Mouse (Mus musculus) intestine, postnatal 0 days (tissue): Measurements from ENCODE around the gene Tasp1. TPM values are rescaled to one million over a fixed set of nuclear protein-coding genes. Genes with fewer than 3 reads are reported as not detected.
A peak's percentile ranks its signal among the peaks of the same experiment; 100 is the strongest.

Experiments used
- ATAC-seq: fragments of 200-750 bp; cut with Nextera tagmentation; 2 replicates; pipeline ENCODE4 v1.8.0; 2017; ENCODE audit warnings: mild to moderate bottlenecking, moderate TSS enrichment, moderate library complexity
- H3K27ac ChIP-seq: fragments of 300-500 bp; sonication (generic); 2 replicates; pipeline ENCODE4 v1.5.1; 2014; ENCODE audit warnings: mild to moderate bottlenecking, low read depth, low read length, moderate library complexity
- H3K27me3 ChIP-seq: fragments of 300-500 bp; sonication (generic); replicated peaks from 2 replicates; pipeline ENCODE4 v1.6.1; 2014; ENCODE audit warnings: low read length, mixed read lengths; ENCODE audit not compliant: control insufficient read depth, insufficient read depth
- H3K36me3 ChIP-seq: fragments of 300-500 bp; sonication (generic); 2 replicates; pipeline ENCODE4 v1.6.1; 2014; ENCODE audit warnings: mild to moderate bottlenecking, moderate library complexity; ENCODE audit not compliant: control insufficient read depth, insufficient read depth
- H3K4me1 ChIP-seq: fragments of 300-500 bp; sonication (generic); replicated peaks from 2 replicates; pipeline ENCODE4 v1.6.1; 2014; ENCODE audit warnings: antibody characterized with exemption, low read length, mixed read lengths; ENCODE audit not compliant: control insufficient read depth, insufficient read depth
- H3K4me2 ChIP-seq: fragments of 300-500 bp; sonication (generic); replicated peaks from 2 replicates; pipeline ENCODE4 v1.6.1; 2014; ENCODE audit warnings: low read depth, mild to moderate bottlenecking, moderate library complexity
- H3K4me3 ChIP-seq: fragments of 300-500 bp; sonication (generic); 2 replicates; pipeline ENCODE4 v1.5.1; 2014; ENCODE audit warnings: low read depth, low read length
- H3K9ac ChIP-seq: fragments of 300-500 bp; sonication (generic); 2 replicates; pipeline ENCODE4 v1.6.1; 2014; ENCODE audit warnings: mild to moderate bottlenecking, low read depth, low read length
- H3K9me3 ChIP-seq: fragments of 300-500 bp; sonication (generic); 2 replicates; pipeline ENCODE4 v1.6.1; 2016; ENCODE audit warnings: mixed run types; ENCODE audit not compliant: control insufficient read depth
- CTCF ChIP-seq: sonication (generic); IDR thresholded peaks from 2 replicates; pipeline ENCODE4 v1.5.1; 2016; ENCODE audit warnings: low read depth, mild to moderate bottlenecking, control low read depth, antibody characterized with exemption, moderate library complexity
- WGBS: fragments of 180-500 bp; shearing (Covaris S2); extraction: QIAGEN DNeasy Blood & Tissue Kit; methylation state at CpG from one replicate; pipeline ENCODE4 v1.1.7; 2014; 5-methylcytosine and 5-hydroxymethylcytosine counted together
- polyA plus RNA-seq: library from polyadenylated mRNA; unstranded; fragments of >200 nt; fragmentation: Nextera tagmentation; extraction: Ambion mirVana; gene quantifications from 2 replicates; pipeline ENCODE4 v1.2.1, GENCODE M21; 2015

Tasp1 gene
- polyA plus RNA-seq: 9.4 and 10.5 TPM in 2 replicates

GRCm38 (mm10) chr2:140066353-140067314 is at the start of gene Tasp1:
Gene Tasp1, minus strand, starts transcription at chr2:140066805.
- WGBS: under 1% methylated on average over 68 of the region's 68 CpGs
- Histone ChIP-seq H3K9me3 (no peaks in the 10 kb centered on the region), H3K4me2 (peak within 1 kb of the TSS; percentile 75), H3K27me3 (no peaks in the 10 kb centered on the region), H3K36me3 (no peaks in the 10 kb centered on the region), H3K9ac (peak within 1 kb of the TSS; percentile 56), H3K4me3 (peak within 1 kb of the TSS; percentile 68), H3K27ac (peak within 1 kb of the TSS; percentile 81), H3K4me1 (0 out of 2 replicates have a peak, but pooled peaks cover 4% of the 10 kb centered on the region)
- ATAC-seq: peak; percentile 100
- TF ChIP-seq CTCF: no peak

GRCm38 (mm10) chr2:140113851-140114250 is 47.2 kb upstream of the Tasp1 start:
- ATAC-seq: no peak
- H3K4me1 ChIP-seq: no peaks in the 10 kb centered on the region
- no peak overlapping the region for H3K4me2 ChIP-seq
- no peaks in the 10 kb centered on the region for H3K36me3 ChIP-seq
- WGBS: 82% methylated on average over 8 of the region's 8 CpGs
- H3K27ac ChIP-seq: no peak overlapping the region
- TF ChIP-seq CTCF: no peak
- H3K9ac ChIP-seq: no peak overlapping the region
- H3K27me3 ChIP-seq: no peaks in the 10 kb centered on the region
- H3K9me3 ChIP-seq: no peaks in the 10 kb centered on the region
- no peak overlapping the region for H3K4me3 ChIP-seq

- Histone ChIP-seq H3K27me3 (no peaks in the 10 kb centered on the region), H3K4me2 (no peak overlapping the region), H3K4me1 (no peaks in the 10 kb centered on the region), H3K9me3 (no peaks in the 10 kb centered on the region), H3K27ac (no peak overlapping the region), H3K36me3 (no peaks in the 10 kb centered on the region), H3K9ac (no peak overlapping the region), H3K4me3 (no peak overlapping the region)
- WGBS: 33% methylated on average over 1 of the region's 1 CpGs
- no peak for ATAC-seq
- TF ChIP-seq CTCF: no peak
Measured at GRCm38 (mm10) chr2:140108945-140109344, 42.3 kb upstream of the Tasp1 start.

- WGBS: 82% methylated on average over 4 of the region's 4 CpGs
- H3K4me2 ChIP-seq: no peak overlapping the region
- no peak overlapping the region for H3K9ac ChIP-seq
- no peak for TF ChIP-seq CTCF
- no peaks in the 10 kb centered on the region for H3K27me3 ChIP-seq
- H3K4me3 ChIP-seq: no peak overlapping the region
- no peaks in the 10 kb centered on the region for H3K36me3 ChIP-seq
- H3K9me3 ChIP-seq: no peaks in the 10 kb centered on the region
- H3K27ac ChIP-seq: no peak overlapping the region
- ATAC-seq: no peak
- no peaks in the 10 kb centered on the region for H3K4me1 ChIP-seq
Measured at GRCm38 (mm10) chr2:140107641-140108040, 41.0 kb upstream of the Tasp1 start.

GRCm38 (mm10) chr2:140104951-140105350 is 38.3 kb upstream of the Tasp1 start:
- Histone ChIP-seq H3K27me3 (no peaks in the 10 kb centered on the region), H3K4me1 (no peaks in the 10 kb centered on the region), H3K9me3 (no peaks in the 10 kb centered on the region), H3K4me2 (no peak overlapping the region), H3K36me3 (no peaks in the 10 kb centered on the region), H3K27ac (no peak overlapping the region), H3K4me3 (no peak overlapping the region), H3K9ac (no peak overlapping the region)
- ATAC-seq: no peak
- 63% methylated on average over 3 of the region's 3 CpGs for WGBS
- TF ChIP-seq CTCF: no peak

GRCm38 (mm10) chr2:140100551-140101474 is 34.2 kb upstream of the Tasp1 start:
- no peaks in the 10 kb centered on the region for H3K9me3 ChIP-seq
- no peak for ATAC-seq
- H3K27me3 ChIP-seq: no peaks in the 10 kb centered on the region
- WGBS: 84% methylated on average over 3 of the region's 3 CpGs
- no peak overlapping the region for H3K27ac ChIP-seq
- no peak overlapping the region for H3K4me2 ChIP-seq
- TF ChIP-seq CTCF: no peak
- H3K36me3 ChIP-seq: no peaks in the 10 kb centered on the region
- H3K4me1 ChIP-seq: no peaks in the 10 kb centered on the region
- H3K4me3 ChIP-seq: no peak overlapping the region
- H3K9ac ChIP-seq: no peak overlapping the region
